Mouse (Mus musculus): ENCODE measurements at regions not wholly inside any gene's neighbourhood (a gene's known extent, or its start where the extent isn't known, plus 50 kb on each side); places are given as distances from the start of the nearest gene placed in this dataset.
"Not testable (repeated sequence)": the region's sequence is repeated elsewhere in the genome, so short reads cannot be mapped to it uniquely, and the experiment has no call there.

DNA sequence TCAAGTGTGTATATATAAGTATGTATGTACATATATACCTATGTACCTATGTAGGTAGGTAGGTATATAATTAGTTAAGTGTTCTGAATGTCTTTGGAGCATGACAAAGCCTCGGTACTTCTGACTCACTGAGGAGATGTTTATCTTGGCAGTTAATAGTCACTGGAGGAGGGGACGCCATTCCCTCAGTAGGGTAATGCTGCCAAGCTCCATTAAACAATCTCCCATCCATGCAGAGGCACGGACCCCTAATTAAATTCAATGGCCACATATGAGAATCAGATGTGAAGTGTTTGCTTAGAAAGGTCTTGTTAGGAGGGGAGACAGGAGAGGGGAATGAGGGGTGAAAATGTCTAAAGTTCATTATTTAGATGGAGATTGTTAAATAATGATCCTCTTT is 99.3 kb downstream of the Fasl start:
- no peaks in the 10 kb centered on the region for H3K4me1 ChIP-seq (replicated peaks)
- 33% methylated on average over 3 of the region's 3 CpGs for WGBS
- no peaks in the 10 kb centered on the region for H3K36me3 ChIP-seq
- peak; percentile 32; the same call in 1 of the 2 replicates for ATAC-seq (ENCODE audit: low FRiP score)
- H3K9ac ChIP-seq, result no peak overlapping the region
- H3K27ac ChIP-seq, result no peak overlapping the region
- H3K4me2 ChIP-seq, result no peak overlapping the region
- no peaks in the 10 kb centered on the region for H3K9me3 ChIP-seq
- 0 out of 2 replicates have a peak, but pooled peaks cover 2% of the 10 kb centered on the region for H3K27me3 ChIP-seq
- no peak overlapping the region for H3K4me3 ChIP-seq

DNA sequence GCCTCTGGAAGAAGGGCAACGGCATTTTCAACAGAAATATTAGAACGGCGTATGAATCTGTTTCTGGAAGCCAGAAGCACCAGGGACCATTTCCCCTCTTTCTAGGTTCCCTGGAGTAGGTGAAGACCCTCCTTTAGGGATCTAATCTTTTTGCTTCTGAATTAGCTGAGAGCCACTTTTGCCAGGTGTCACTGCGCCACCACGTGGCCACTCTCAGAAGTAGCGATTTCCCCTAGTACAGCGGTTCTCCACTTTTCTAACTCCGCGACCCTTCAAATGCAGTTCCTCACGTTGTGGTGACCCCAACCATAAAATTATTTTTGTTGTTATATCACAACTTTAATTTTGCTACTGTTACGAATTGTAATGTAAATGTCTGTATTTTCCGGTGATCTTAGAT is 100.7 kb downstream of the Fasl start:
- no peak overlapping the region for H3K9ac ChIP-seq
- no peaks in the 10 kb centered on the region for H3K9me3 ChIP-seq
- H3K4me2 ChIP-seq, result no peak overlapping the region; the same call in 1 of the 2 replicates
- no peaks in the 10 kb centered on the region for H3K36me3 ChIP-seq
- ATAC-seq (ENCODE audit: low FRiP score), result no peak
- H3K4me3 ChIP-seq, result no peak overlapping the region
- no peaks in the 10 kb centered on the region for H3K4me1 ChIP-seq (replicated peaks)
- WGBS, result 24% methylated on average over 12 of the region's 12 CpGs
- H3K27ac ChIP-seq, result no peak overlapping the region
- 0 out of 2 replicates have a peak, but pooled peaks cover 2% of the 10 kb centered on the region for H3K27me3 ChIP-seq

DNA sequence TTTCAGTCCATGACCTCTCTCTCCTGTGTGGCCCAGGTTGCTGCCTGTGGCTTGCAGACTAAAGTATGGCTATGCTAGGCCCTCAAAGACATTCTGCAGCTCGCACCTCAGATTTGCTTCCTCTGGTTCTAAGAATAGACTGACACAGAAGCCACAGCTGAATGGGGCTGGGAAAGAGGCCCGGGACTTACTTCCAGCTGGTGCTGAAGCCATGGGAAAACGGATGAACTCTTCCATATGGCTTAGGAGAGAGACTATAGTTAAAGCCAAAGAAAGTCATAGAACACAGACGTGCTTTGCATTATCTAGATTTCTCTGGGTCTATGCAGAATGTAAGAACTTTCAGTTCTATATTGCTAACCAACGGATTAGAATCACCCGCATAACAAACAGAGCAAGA is 107.7 kb downstream of the Fasl start:
- H3K27me3 ChIP-seq, result no peaks in the 10 kb centered on the region
- no peak overlapping the region for H3K4me3 ChIP-seq
- 90% methylated on average over 6 of the region's 6 CpGs for WGBS
- no peaks in the 10 kb centered on the region for H3K4me1 ChIP-seq (replicated peaks)
- no peak overlapping the region for H3K4me2 ChIP-seq
- H3K9me3 ChIP-seq, result no peaks in the 10 kb centered on the region
- no peak overlapping the region for H3K27ac ChIP-seq
- H3K36me3 ChIP-seq, result no peaks in the 10 kb centered on the region
- no peak for ATAC-seq (ENCODE audit: low FRiP score)
- H3K9ac ChIP-seq, result no peak overlapping the region

DNA sequence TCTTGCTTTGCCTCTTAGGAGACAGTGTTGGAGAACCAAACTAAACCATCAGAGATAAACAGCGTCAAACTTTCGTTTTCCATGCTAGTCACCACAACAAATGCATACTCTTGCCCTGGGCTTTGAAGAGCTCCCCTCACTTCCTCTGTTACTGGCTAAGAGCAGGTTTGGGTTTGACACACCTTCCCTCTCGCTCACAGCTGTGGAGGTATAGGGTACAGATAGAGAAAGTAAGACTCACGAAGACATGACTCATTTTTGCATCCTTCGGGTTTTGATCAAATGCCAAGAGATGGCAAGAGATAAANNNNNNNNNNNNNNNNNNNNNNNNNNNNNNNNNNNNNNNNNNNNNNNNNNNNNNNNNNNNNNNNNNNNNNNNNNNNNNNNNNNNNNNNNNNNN is 117.4 kb downstream of the Fasl start:
- no peak for ATAC-seq (ENCODE audit: low FRiP score)
- 89% methylated on average over 5 of the region's 5 CpGs for WGBS
- Histone ChIP-seq H3K4me1 (replicated peaks) (no peaks in the 10 kb centered on the region), H3K9ac (no peak overlapping the region), H3K27ac (no peak overlapping the region), H3K36me3 (no peaks in the 10 kb centered on the region), H3K4me2 (no peak overlapping the region), H3K9me3 (no peaks in the 10 kb centered on the region), H3K4me3 (no peak overlapping the region), H3K27me3 (no peaks in the 10 kb centered on the region)

DNA sequence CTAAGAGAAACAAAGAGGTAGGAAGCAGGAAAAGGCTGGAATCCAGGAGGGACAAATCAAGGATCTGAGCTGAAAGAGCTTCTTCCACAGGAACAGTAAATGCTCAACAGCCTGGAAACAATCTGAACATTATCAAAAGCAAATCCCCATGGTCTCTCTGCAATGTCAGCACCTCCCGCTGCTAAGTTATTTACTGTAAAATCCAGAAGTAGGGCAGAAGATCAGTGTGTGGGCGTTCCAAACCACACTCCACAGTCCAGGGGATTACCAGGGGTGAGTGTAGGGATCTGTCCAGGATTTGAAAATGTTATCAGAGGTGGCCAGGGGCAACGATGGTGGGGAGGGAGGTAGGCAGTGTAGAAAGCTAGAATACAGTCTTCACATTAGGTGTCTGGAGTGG is 124.0 kb downstream of the Fasl start:
- no peak for ATAC-seq (ENCODE audit: low FRiP score)
- Histone ChIP-seq H3K27ac (no peak overlapping the region), H3K27me3 (no peaks in the 10 kb centered on the region), H3K9me3 (no peaks in the 10 kb centered on the region), H3K4me3 (no peak overlapping the region), H3K36me3 (no peaks in the 10 kb centered on the region), H3K4me2 (no peak overlapping the region), H3K4me1 (replicated peaks) (no peaks in the 10 kb centered on the region), H3K9ac (no peak overlapping the region)
- 72% methylated on average over 3 of the region's 3 CpGs for WGBS

DNA sequence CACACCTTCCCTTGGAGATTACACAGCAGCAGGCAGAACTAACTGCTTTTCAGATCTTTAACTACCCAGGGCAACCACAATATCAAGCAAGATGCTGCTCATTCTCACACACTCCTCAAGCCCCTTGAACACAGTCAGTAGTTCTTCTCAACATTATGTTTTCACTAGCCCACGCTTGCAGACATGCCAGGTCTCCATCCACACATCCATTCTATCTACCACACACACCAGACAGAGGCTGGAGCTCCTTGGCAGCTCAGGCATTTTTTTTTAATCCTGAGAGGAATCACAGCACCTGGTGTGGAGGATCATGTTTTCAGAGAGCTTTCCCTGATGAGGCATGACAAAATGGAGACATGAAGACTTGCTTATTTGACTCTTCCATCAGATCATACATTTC is 124.9 kb downstream of the Fasl start:
- H3K27ac ChIP-seq, result no peak overlapping the region
- 85% methylated on average over 1 of the region's 1 CpGs for WGBS
- H3K27me3 ChIP-seq, result no peaks in the 10 kb centered on the region

DNA sequence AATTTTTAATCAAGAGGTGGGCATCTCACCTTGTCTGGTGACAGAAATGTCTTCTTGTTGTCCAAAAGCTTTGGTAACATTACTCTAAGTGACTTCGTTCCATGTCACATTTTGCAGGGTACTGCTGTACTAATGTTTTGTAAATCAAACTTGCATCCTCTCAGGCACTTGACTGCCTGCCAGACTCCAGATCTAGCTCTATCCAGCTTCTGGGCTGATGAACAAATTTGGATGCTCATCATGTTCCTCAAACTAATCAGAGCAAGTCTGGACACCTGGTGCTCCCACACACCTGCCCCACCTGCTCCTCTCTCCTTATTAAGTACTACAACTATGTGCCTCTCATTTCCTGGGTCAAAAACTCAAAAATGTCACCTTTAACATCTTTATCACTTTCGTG is 126.1 kb downstream of the Fasl start:
- H3K4me1 ChIP-seq (replicated peaks), result no peaks in the 10 kb centered on the region
- H3K9ac ChIP-seq, result no peak overlapping the region
- H3K36me3 ChIP-seq, result no peaks in the 10 kb centered on the region
- no peaks in the 10 kb centered on the region for H3K9me3 ChIP-seq
- no peaks in the 10 kb centered on the region for H3K27me3 ChIP-seq
- H3K4me2 ChIP-seq, result no peak overlapping the region
- WGBS, result 92% methylated on average over 2 of the region's 2 CpGs
- no peak for ATAC-seq (ENCODE audit: low FRiP score)
- no peak overlapping the region for H3K27ac ChIP-seq
- H3K4me3 ChIP-seq, result no peak overlapping the region

More for the DNA sequence above, 124.9 kb downstream of the Fasl start:
- no peaks in the 10 kb centered on the region for H3K36me3 ChIP-seq
- H3K4me3 ChIP-seq, result no peak overlapping the region
- no peaks in the 10 kb centered on the region for H3K9me3 ChIP-seq
- H3K4me2 ChIP-seq, result no peak overlapping the region
- no peaks in the 10 kb centered on the region for H3K4me1 ChIP-seq (replicated peaks)
- no peak overlapping the region for H3K9ac ChIP-seq
- ATAC-seq (ENCODE audit: low FRiP score), result no peak

DNA sequence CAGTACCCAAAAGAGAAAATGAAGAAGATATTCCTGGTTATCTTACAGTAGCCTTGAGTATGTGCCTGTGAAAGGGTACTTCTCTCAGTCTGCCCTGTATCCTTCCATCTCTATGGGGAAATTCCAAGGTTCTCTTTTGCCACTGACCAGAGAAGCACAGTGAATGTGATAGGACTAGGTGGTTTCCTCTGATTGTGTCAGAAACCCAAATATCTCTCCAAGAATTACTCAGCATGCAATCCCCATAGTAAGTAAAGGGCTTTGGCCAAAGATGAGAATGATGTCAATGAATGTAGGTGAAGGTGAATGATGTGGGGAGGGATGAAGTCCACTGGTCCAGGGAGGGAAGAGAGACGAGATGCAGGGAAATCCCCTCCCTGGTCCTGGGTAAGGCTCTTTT is 130.8 kb downstream of the Fasl start:
- no peaks in the 10 kb centered on the region for H3K4me1 ChIP-seq (replicated peaks)
- H3K27me3 ChIP-seq, result no peaks in the 10 kb centered on the region
- no peak overlapping the region for H3K4me3 ChIP-seq
- no peaks in the 10 kb centered on the region for H3K9me3 ChIP-seq
- H3K27ac ChIP-seq, result no peak overlapping the region
- no peak overlapping the region for H3K9ac ChIP-seq
- 92% methylated on average over 1 of the region's 1 CpGs for WGBS
- ATAC-seq (ENCODE audit: low FRiP score), result no peak
- H3K4me2 ChIP-seq, result no peak overlapping the region
- H3K36me3 ChIP-seq, result no peaks in the 10 kb centered on the region

DNA sequence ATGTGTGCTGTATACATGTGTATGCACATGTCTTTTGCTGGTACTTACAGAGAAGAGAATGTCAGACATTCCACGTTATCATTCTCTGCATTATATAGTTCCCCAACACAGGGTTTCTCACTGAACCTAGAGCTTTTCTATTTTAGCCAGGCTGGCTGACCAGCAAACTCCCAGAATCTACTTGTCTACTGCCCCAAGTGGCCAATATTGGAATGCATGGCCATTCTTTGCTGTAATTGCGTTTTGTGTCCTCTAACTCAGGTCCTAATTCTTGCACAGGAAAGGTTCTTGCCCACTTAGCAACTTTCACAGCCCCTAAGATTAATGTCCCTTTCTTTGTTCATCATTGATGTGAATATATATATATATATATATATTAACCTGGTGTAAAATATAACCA is 138.9 kb downstream of the Fasl start:
- no peak overlapping the region for H3K27ac ChIP-seq
- no peaks in the 10 kb centered on the region for H3K4me1 ChIP-seq (replicated peaks)
- H3K4me2 ChIP-seq, result no peak overlapping the region
- H3K36me3 ChIP-seq, result no peaks in the 10 kb centered on the region
- ATAC-seq (ENCODE audit: low FRiP score), result no peak
- no peak overlapping the region for H3K9ac ChIP-seq
- WGBS, result 58% methylated on average over 2 of the region's 2 CpGs
- no peaks in the 10 kb centered on the region for H3K9me3 ChIP-seq
- H3K4me3 ChIP-seq, result no peak overlapping the region
- no peaks in the 10 kb centered on the region for H3K27me3 ChIP-seq

DNA sequence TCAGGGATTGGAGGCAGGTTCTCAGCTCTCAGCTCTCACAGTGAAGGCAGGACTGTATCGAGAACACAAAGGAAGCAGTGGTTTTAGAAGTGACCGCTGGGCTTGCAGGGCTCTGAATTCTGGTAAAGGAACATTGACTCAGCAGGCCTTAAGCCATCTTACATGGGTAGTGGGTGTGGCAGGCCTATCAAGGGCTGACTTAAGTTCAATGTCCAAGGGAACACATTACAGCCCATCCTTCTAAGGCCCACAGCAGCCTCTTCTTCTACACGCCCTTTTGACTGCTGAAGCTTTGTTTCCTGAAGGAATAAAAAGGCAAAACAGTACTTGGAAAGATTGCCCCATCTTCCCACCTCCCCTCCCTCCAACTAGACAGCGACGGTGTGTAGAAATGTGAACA is 137.6 kb downstream of the Tnfsf18 start:
- ATAC-seq (ENCODE audit: low FRiP score), result no peak
- Histone ChIP-seq H3K9ac (no peak overlapping the region), H3K4me2 (no peak overlapping the region), H3K36me3 (no peaks in the 10 kb centered on the region), H3K27me3 (no peaks in the 10 kb centered on the region), H3K27ac (no peak overlapping the region), H3K9me3 (no peaks in the 10 kb centered on the region), H3K4me3 (no peak overlapping the region), H3K4me1 (replicated peaks) (no peaks in the 10 kb centered on the region)
- WGBS, result 89% methylated on average over 5 of the region's 5 CpGs

DNA sequence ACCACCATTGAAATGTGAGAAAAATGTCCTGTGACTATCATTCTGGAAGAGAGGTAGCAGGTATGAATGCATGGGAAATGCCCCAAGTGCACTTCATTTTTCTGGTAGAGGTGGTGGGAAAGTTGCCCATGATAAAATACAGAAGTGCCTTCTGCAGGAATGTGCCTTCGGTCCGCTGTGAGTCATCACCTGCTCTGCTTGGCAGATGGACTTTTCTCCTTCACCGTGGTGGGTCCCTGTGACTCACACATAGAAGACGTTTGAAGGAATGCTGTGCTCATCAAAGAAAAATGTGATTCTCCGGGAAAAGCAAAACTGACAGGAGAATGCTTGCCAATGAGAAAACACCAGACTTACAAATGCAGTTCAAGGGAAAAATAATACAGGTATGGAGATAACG is 126.8 kb downstream of the Tnfsf18 start:
- no peaks in the 10 kb centered on the region for H3K27me3 ChIP-seq
- WGBS, result 85% methylated on average over 6 of the region's 6 CpGs
- H3K9me3 ChIP-seq, result no peaks in the 10 kb centered on the region
- H3K27ac ChIP-seq, result no peak overlapping the region
- ATAC-seq (ENCODE audit: low FRiP score), result no peak
- H3K36me3 ChIP-seq, result no peaks in the 10 kb centered on the region
- no peak overlapping the region for H3K4me3 ChIP-seq
- H3K9ac ChIP-seq, result no peak overlapping the region
- H3K4me1 ChIP-seq (replicated peaks), result no peaks in the 10 kb centered on the region
- no peak overlapping the region for H3K4me2 ChIP-seq

DNA sequence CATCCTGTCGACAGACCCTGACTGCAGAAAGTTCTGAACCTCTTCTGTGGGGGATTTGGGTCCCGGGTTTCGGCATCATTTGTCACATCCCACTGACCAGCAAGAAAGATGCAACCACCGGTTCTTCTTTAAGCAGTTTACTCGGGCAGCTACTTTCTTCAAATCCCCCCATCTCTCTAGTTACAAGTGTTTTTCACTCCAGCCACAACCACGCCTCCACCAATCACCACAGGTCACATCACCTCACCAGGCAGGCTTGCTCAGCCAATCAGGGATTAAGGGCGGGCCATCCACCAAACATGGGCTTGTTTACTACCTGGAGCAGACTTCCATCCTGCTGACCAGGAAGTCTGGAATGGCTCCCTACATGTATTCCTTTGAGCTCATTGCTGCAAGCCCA is 119.6 kb downstream of the Tnfsf18 start:
- not testable (repeated sequence) for H3K4me2 ChIP-seq; H3K36me3 ChIP-seq; H3K9ac ChIP-seq; ATAC-seq (ENCODE audit: low FRiP score); H3K27ac ChIP-seq; H3K4me3 ChIP-seq; H3K4me1 ChIP-seq (replicated peaks); H3K9me3 ChIP-seq; H3K27me3 ChIP-seq
- 94% methylated on average over 7 of the region's 7 CpGs for WGBS

DNA sequence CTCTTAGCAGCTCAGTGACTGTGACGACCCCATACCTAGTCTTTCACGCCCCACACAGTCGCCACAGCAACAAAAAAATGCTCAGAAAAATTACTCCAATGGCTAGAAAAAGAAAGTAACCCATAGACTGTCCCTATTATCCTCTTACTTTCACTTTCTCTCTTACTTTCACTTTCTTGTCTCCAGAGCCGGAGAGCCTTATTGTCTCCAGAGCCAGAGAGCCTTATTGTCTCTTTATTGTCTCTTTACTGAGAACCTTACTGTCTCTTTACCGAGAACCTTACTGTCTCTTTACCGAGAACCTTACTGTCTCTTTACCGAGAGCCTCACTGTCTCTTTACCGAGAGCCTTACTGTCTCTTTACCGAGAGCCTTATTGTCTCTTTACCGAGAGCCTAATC is 119.2 kb downstream of the Tnfsf18 start:
- H3K36me3 ChIP-seq; H3K9me3 ChIP-seq; H3K4me2 ChIP-seq; ATAC-seq (ENCODE audit: low FRiP score); H3K27ac ChIP-seq; H3K27me3 ChIP-seq; H3K9ac ChIP-seq; H3K4me1 ChIP-seq (replicated peaks); H3K4me3 ChIP-seq: not testable (repeated sequence)
- WGBS, result 94% methylated on average over 10 of the region's 10 CpGs

DNA sequence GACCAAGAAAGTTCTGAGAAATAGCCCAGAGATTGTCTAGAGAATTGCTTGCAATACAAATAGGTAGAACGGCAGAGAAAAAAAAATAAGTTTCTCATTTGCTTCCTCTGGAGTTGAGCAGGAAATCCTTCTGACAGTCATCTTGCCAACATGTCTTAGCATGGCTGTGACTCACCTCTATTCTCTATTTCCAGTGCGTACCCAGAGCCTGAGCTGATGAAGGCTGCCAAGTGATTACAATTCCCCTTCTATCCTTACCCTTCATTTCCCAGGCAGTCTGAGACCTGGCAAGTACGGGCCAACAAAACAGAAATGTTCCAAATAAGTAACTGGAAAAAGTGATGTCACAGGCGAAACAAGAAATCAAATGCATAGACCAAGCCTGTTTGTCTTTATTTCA is 113.0 kb downstream of the Tnfsf18 start:
- Histone ChIP-seq H3K27ac (no peak overlapping the region), H3K27me3 (no peaks in the 10 kb centered on the region), H3K9me3 (no peaks in the 10 kb centered on the region), H3K36me3 (no peaks in the 10 kb centered on the region), H3K4me3 (no peak overlapping the region), H3K9ac (no peak overlapping the region), H3K4me2 (no peak overlapping the region), H3K4me1 (replicated peaks) (no peaks in the 10 kb centered on the region)
- WGBS, result 92% methylated on average over 4 of the region's 4 CpGs
- ATAC-seq (ENCODE audit: low FRiP score), result no peak

All from hindbrain, embryonic 13.5 days (tissue).